Mouse (Mus musculus): ENCODE measurements around the gene Nt5c3b.

The Nt5c3b gene

GRCm38 (mm10) chr11:100399727-100400538 lies 41.7 kb downstream of the Nt5c3b start:
- DNase-seq (ENCODE audit: low spot score): no peak

- no peak for DNase-seq (ENCODE audit: low spot score)
Measured at GRCm38 (mm10) chr11:100399320-100399719, 42.3 kb downstream of the Nt5c3b start.

GRCm38 (mm10) chr11:100398517-100398916 lies 43.1 kb downstream of the Nt5c3b start:
- DNase-seq (ENCODE audit: low spot score): no peak

GRCm38 (mm10) chr11:100397600-100398389 lies 43.8 kb downstream of the Nt5c3b start, which contains the start of gene Jup:
Jup (minus strand) TSS chr11:100397763.
- peak; percentile 100 for DNase-seq (ENCODE audit: low spot score)

GRCm38 (mm10) chr11:100396886-100397599 lies 44.6 kb downstream of the Nt5c3b start:
- DNase-seq (ENCODE audit: low spot score): no peak

GRCm38 (mm10) chr11:100395861-100396631 lies 45.6 kb downstream of the Nt5c3b start:
- DNase-seq (ENCODE audit: low spot score): no peak

GRCm38 (mm10) chr11:100395200-100395599 lies 46.4 kb downstream of the Nt5c3b start:
- DNase-seq (ENCODE audit: low spot score): peak; percentile 69

- DNase-seq (ENCODE audit: low spot score): no peak
Measured at GRCm38 (mm10) chr11:100394353-100395074, 47.1 kb downstream of the Nt5c3b start.

GRCm38 (mm10) chr11:100393733-100394132 lies 47.9 kb downstream of the Nt5c3b start:
- no peak for DNase-seq (ENCODE audit: low spot score)

- DNase-seq (ENCODE audit: low spot score): no peak
Measured at GRCm38 (mm10) chr11:100392958-100393357, 48.6 kb downstream of the Nt5c3b start.

GRCm38 (mm10) chr11:100391884-100392345 lies 49.7 kb downstream of the Nt5c3b start:
- no peak for DNase-seq (ENCODE audit: low spot score)

GRCm38 (mm10) chr11:100391081-100391883 lies 50.3 kb downstream of the Nt5c3b start:
- DNase-seq (ENCODE audit: low spot score): peak; percentile 55

GRCm38 (mm10) chr11:100389931-100390445 lies 51.6 kb downstream of the Nt5c3b start:
- DNase-seq (ENCODE audit: low spot score): no peak

- DNase-seq (ENCODE audit: low spot score): peak; percentile 55
Measured at GRCm38 (mm10) chr11:100388588-100388987, 53.0 kb downstream of the Nt5c3b start.

GRCm38 (mm10) chr11:100387589-100388375 lies 53.8 kb downstream of the Nt5c3b start:
- no peak for DNase-seq (ENCODE audit: low spot score)

GRCm38 (mm10) chr11:100387111-100387510 lies 54.5 kb downstream of the Nt5c3b start:
- no peak for DNase-seq (ENCODE audit: low spot score)

GRCm38 (mm10) chr11:100386586-100386985 lies 55.0 kb downstream of the Nt5c3b start:
- no peak for DNase-seq (ENCODE audit: low spot score)

- DNase-seq (ENCODE audit: low spot score): no peak
Measured at GRCm38 (mm10) chr11:100385016-100385415, 56.6 kb downstream of the Nt5c3b start.

- DNase-seq (ENCODE audit: low spot score): no peak
Measured at GRCm38 (mm10) chr11:100382682-100383081, 58.9 kb downstream of the Nt5c3b start.

Data from ovary, postnatal 36 days (tissue).